Mouse (Mus musculus): Measurements from ENCODE around the gene Ppfia3.

GRCm38 (mm10) chr7:45368178-45368577, 1.4 kb upstream of the Ppfia3 start:
- no peak for TF ChIP-seq CTCF (IDR thresholded peaks at IDR 0.05; ENCODE audit: low read depth)
- no peak for TF ChIP-seq EP300 (IDR thresholded peaks at IDR 0.05; ENCODE audit: low read depth)

All from heart, postnatal 0 days (tissue).